Mouse (Mus musculus): ENCODE measurements around the gene Slc8a1.

GRCm38 (mm10) chr17:81694977-81695376 is 43.2 kb downstream of the Slc8a1 start:
- TF ChIP-seq CTCF (IDR thresholded peaks at IDR 0.05; ENCODE audit: low read depth, low read length) (no peak), POLR2A (IDR thresholded peaks at IDR 0.05; ENCODE audit: extremely low read depth, insufficient read depth, low read length) (no peak)
